Mouse (Mus musculus): ENCODE results near the gene Kmt2d. TPM values are rescaled to one million over a fixed set of nuclear protein-coding genes. Genes with fewer than 3 reads are reported as not detected.
A peak's percentile ranks its signal among the peaks of the same experiment; 100 is the strongest.

Kmt2d gene
- polyA plus RNA-seq, 1 experiment from 2014 or later = 16.0 TPM

DNA sequence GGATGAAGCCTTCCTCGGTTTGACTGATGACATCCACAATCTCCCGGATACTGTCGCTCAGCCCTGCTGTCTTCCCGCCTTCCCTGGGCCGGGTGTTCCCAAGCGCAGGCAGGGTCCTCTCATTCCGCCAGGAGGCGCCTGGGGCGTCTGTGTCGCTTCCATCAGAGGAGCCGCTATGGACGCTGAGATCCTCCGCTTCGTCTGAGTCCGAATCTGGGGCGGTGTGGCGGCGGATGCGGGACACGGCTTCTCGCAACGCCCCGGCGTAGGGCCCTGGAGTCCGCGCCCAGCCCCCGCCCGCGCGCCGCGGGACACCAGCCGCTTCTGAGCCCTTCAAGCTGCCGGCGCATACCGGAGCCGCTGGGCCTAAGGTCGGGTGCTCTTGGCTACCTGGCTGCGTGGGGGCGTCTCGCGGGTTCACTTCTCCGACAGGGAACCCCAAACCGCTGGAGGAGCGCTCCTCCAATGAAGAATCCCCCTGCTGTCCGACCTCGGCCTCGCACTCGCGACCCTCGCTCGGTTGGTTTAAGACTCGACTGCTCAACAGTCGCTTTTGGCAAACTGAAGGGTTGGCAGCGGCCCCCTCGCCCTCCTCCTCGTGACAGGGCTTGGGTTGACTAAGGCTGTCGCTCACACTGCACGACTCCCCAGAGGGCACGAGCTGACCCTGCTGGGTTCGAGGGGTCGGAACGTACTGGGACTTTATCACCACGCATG is 65.5 kb downstream of the Kmt2d start:
- Histone ChIP-seq H3K9me3 (ENCODE audit: control insufficient read depth, low read length) (no peaks in the 10 kb centered on the region), H3K9ac (replicated peaks; ENCODE audit: low read length) (peak overlapping the region; percentile 59)
- 0 out of 2 replicates have a peak, but pooled peaks have one; percentile 44 for ATAC-seq (ENCODE audit: low FRiP score, low TSS enrichment)

GRCm38 (mm10) chr15:98804054-98804453 is 67.0 kb downstream of the Kmt2d start:
- no peak for ATAC-seq (ENCODE audit: low FRiP score, low TSS enrichment)
- Histone ChIP-seq H3K4me3 (replicated peaks; ENCODE audit: low read depth, low read length) (no peak overlapping the region; the same call in 1 of the 2 replicates), H3K9me3 (ENCODE audit: control insufficient read depth, low read length) (no peaks in the 10 kb centered on the region), H3K36me3 (ENCODE audit: control insufficient read depth, insufficient read depth, low read length) (no peaks in the 10 kb centered on the region), H3K27ac (replicated peaks; ENCODE audit: low read depth, low read length) (no peak overlapping the region), H3K9ac (replicated peaks; ENCODE audit: low read length) (no peak overlapping the region), H3K4me2 (ENCODE audit: low read length) (peak overlapping the region; percentile 26; the same call in 1 of the 2 replicates), H3K4me1 (ENCODE audit: control insufficient read depth, insufficient read depth, low read length) (peaks cover 31% of the 10 kb centered on the region), H3K27me3 (ENCODE audit: control insufficient read depth, insufficient read depth, low read length) (peaks cover 93% of the 10 kb centered on the region)
- under 1% methylated on average over 32 of the region's 32 CpGs for WGBS
- peak; percentile 91 for DNase-seq

More for the DNA sequence above, 65.5 kb downstream of the Kmt2d start:
- H3K27ac ChIP-seq (replicated peaks; ENCODE audit: low read depth, low read length) = no peak overlapping the region
- peaks cover 96% of the 10 kb centered on the region for H3K27me3 ChIP-seq (ENCODE audit: control insufficient read depth, insufficient read depth, low read length)
- peaks cover 32% of the 10 kb centered on the region for H3K4me1 ChIP-seq (ENCODE audit: control insufficient read depth, insufficient read depth, low read length)
- H3K4me2 ChIP-seq (ENCODE audit: low read length) = peak overlapping the region; percentile 75
- peak; percentile 86 for DNase-seq
- H3K36me3 ChIP-seq (ENCODE audit: control insufficient read depth, insufficient read depth, low read length) = no peaks in the 10 kb centered on the region
- H3K4me3 ChIP-seq (replicated peaks; ENCODE audit: low read depth, low read length) = peak overlapping the region; percentile 44
- WGBS = under 1% methylated on average over 64 of the region's 64 CpGs

DNA sequence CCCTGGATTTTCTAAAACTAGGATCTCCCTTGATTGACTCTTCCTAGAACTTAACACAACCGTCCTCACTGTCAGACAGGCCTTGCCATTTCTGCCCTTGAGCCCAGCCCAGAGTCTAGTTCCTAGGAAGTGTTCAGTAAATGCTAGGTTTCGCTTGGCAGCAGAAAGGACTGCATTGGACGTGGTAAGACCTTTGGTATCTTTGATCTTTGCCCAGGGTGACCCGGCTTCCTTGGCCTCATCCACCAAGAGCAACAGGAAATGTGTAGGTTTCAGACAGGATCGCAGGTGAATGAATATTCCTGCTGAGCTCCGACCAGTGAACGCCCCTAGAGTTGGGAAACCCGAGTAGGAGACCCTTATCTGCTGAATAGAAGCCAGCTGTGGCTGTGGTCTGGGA is 68.1 kb downstream of the Kmt2d start:
- no peak overlapping the region for H3K9ac ChIP-seq (replicated peaks; ENCODE audit: low read length)
- no peak for DNase-seq
- H3K27ac ChIP-seq (replicated peaks; ENCODE audit: low read depth, low read length) = no peak overlapping the region
- H3K9me3 ChIP-seq (ENCODE audit: control insufficient read depth, low read length) = no peaks in the 10 kb centered on the region
- H3K36me3 ChIP-seq (ENCODE audit: control insufficient read depth, insufficient read depth, low read length) = no peaks in the 10 kb centered on the region
- peaks cover 85% of the 10 kb centered on the region for H3K27me3 ChIP-seq (ENCODE audit: control insufficient read depth, insufficient read depth, low read length)
- no peak overlapping the region for H3K4me3 ChIP-seq (replicated peaks; ENCODE audit: low read depth, low read length)
- no peak for ATAC-seq (ENCODE audit: low FRiP score, low TSS enrichment)
- WGBS = 7% methylated on average over 8 of the region's 8 CpGs
- no peak overlapping the region for H3K4me2 ChIP-seq (ENCODE audit: low read length)
- H3K4me1 ChIP-seq (ENCODE audit: control insufficient read depth, insufficient read depth, low read length) = peaks cover 31% of the 10 kb centered on the region

GRCm38 (mm10) chr15:98799396-98799795 is 71.6 kb downstream of the Kmt2d start:
- Histone ChIP-seq H3K27ac (replicated peaks; ENCODE audit: low read depth, low read length) (no peak overlapping the region), H3K9ac (replicated peaks; ENCODE audit: low read length) (no peak overlapping the region), H3K4me1 (ENCODE audit: control insufficient read depth, insufficient read depth, low read length) (peaks cover 12% of the 10 kb centered on the region; the same call in 1 of the 2 replicates), H3K4me3 (replicated peaks; ENCODE audit: low read depth, low read length) (no peak overlapping the region), H3K9me3 (ENCODE audit: control insufficient read depth, low read length) (no peaks in the 10 kb centered on the region), H3K4me2 (ENCODE audit: low read length) (no peak overlapping the region), H3K27me3 (ENCODE audit: control insufficient read depth, insufficient read depth, low read length) (peaks cover 82% of the 10 kb centered on the region), H3K36me3 (ENCODE audit: control insufficient read depth, insufficient read depth, low read length) (no peaks in the 10 kb centered on the region)
- ATAC-seq (ENCODE audit: low FRiP score, low TSS enrichment) = no peak
- DNase-seq = peak; percentile 90
- WGBS = 8% methylated on average over 12 of the region's 12 CpGs

GRCm38 (mm10) chr15:98798903-98799302 is 72.1 kb downstream of the Kmt2d start:
- Histone ChIP-seq H3K27ac (replicated peaks; ENCODE audit: low read depth, low read length) (no peak overlapping the region), H3K9ac (replicated peaks; ENCODE audit: low read length) (no peak overlapping the region), H3K4me3 (replicated peaks; ENCODE audit: low read depth, low read length) (no peak overlapping the region), H3K4me2 (ENCODE audit: low read length) (no peak overlapping the region), H3K9me3 (ENCODE audit: control insufficient read depth, low read length) (no peaks in the 10 kb centered on the region), H3K4me1 (ENCODE audit: control insufficient read depth, insufficient read depth, low read length) (peaks cover 12% of the 10 kb centered on the region; the same call in 1 of the 2 replicates), H3K27me3 (ENCODE audit: control insufficient read depth, insufficient read depth, low read length) (peaks cover 82% of the 10 kb centered on the region), H3K36me3 (ENCODE audit: control insufficient read depth, insufficient read depth, low read length) (no peaks in the 10 kb centered on the region)
- peak; percentile 24 for DNase-seq
- WGBS = 41% methylated on average over 3 of the region's 3 CpGs
- ATAC-seq (ENCODE audit: low FRiP score, low TSS enrichment) = no peak

- no peaks in the 10 kb centered on the region for H3K9me3 ChIP-seq (ENCODE audit: control insufficient read depth, low read length)
- H3K36me3 ChIP-seq (ENCODE audit: control insufficient read depth, insufficient read depth, low read length) = no peaks in the 10 kb centered on the region
- peak; percentile 88 for ATAC-seq (ENCODE audit: low FRiP score, low TSS enrichment)
- H3K4me1 ChIP-seq (ENCODE audit: control insufficient read depth, insufficient read depth, low read length) = peaks cover 12% of the 10 kb centered on the region; the same call in 1 of the 2 replicates
- peak; percentile 88 for DNase-seq
- H3K4me2 ChIP-seq (ENCODE audit: low read length) = peak overlapping the region; percentile 22; the same call in 1 of the 2 replicates
- no peak overlapping the region for H3K9ac ChIP-seq (replicated peaks; ENCODE audit: low read length)
- under 1% methylated on average over 28 of the region's 28 CpGs for WGBS
- H3K4me3 ChIP-seq (replicated peaks; ENCODE audit: low read depth, low read length) = no peak overlapping the region
- no peak overlapping the region; the same call in 1 of the 2 replicates for H3K27ac ChIP-seq (replicated peaks; ENCODE audit: low read depth, low read length)
- peaks cover 82% of the 10 kb centered on the region for H3K27me3 ChIP-seq (ENCODE audit: control insufficient read depth, insufficient read depth, low read length)
Measured at GRCm38 (mm10) chr15:98797835-98798492, 73.0 kb downstream of the Kmt2d start.

DNA sequence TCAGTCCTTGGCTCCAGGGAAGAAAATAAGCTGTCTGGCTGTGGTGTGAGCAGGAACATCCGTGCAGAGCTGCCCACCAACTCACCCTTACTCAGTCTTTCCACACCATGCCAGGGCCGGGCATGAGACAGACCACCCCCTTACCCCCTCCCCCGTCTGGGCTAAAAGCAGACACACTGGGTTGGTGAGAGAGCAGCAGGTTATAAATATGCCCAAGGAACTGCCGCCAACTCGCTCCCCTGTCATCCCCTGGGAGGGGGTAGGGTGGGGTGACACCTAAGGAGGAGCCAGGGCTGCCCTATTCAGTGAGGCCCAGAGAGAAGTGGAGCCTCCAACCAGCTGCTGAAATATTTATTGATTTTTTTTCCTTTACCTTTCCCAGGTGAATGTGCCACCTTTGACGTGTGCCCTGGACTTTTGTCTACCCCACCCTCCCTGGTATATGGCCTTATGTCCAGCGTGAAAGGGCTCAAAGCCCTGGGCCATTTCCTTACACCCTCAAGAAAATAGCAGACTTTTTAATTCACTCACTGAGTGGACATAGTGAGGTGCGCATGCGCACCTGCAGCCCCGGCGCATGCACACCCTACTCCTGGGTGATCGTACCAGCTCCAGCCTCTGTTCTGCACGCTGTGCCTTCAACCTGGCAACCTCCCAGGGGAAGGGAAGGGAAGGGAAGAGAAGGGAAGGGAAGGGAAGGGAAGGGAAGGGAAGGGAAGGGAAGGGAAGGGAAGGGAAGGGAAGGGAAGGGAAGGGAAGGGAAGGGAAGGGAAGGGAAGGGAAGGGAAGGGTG is 74.0 kb downstream of the Kmt2d start:
- Histone ChIP-seq H3K27me3 (ENCODE audit: control insufficient read depth, insufficient read depth, low read length) (peaks cover 82% of the 10 kb centered on the region), H3K36me3 (ENCODE audit: control insufficient read depth, insufficient read depth, low read length) (no peaks in the 10 kb centered on the region), H3K4me1 (ENCODE audit: control insufficient read depth, insufficient read depth, low read length) (peaks cover 12% of the 10 kb centered on the region; the same call in 1 of the 2 replicates), H3K9me3 (ENCODE audit: control insufficient read depth, low read length) (no peaks in the 10 kb centered on the region), H3K27ac (replicated peaks; ENCODE audit: low read depth, low read length) (no peak overlapping the region), H3K4me3 (replicated peaks; ENCODE audit: low read depth, low read length) (no peak overlapping the region), H3K9ac (replicated peaks; ENCODE audit: low read length) (no peak overlapping the region; the same call in 1 of the 2 replicates), H3K4me2 (ENCODE audit: low read length) (peak overlapping the region; percentile 15; the same call in 1 of the 2 replicates)
- ATAC-seq (ENCODE audit: low FRiP score, low TSS enrichment) (no peak), DNase-seq (peak; percentile 83)
- WGBS = 3% methylated on average over 13 of the region's 13 CpGs

GRCm38 (mm10) chr15:98793141-98793698 is 77.8 kb downstream of the Kmt2d start:
- H3K27me3 ChIP-seq (ENCODE audit: control insufficient read depth, insufficient read depth, low read length) = peaks cover 96% of the 10 kb centered on the region
- H3K9me3 ChIP-seq (ENCODE audit: control insufficient read depth, low read length) = no peaks in the 10 kb centered on the region
- H3K4me3 ChIP-seq (replicated peaks; ENCODE audit: low read depth, low read length) = peak overlapping the region; percentile 30
- H3K4me2 ChIP-seq (ENCODE audit: low read length) = peak overlapping the region; percentile 51
- ATAC-seq (ENCODE audit: low FRiP score, low TSS enrichment) (no peak), DNase-seq (no peak)
- H3K27ac ChIP-seq (replicated peaks; ENCODE audit: low read depth, low read length) = no peak overlapping the region
- 8% methylated on average over 13 of the region's 13 CpGs for WGBS
- peaks cover 12% of the 10 kb centered on the region; the same call in 1 of the 2 replicates for H3K4me1 ChIP-seq (ENCODE audit: control insufficient read depth, insufficient read depth, low read length)
- no peaks in the 10 kb centered on the region for H3K36me3 ChIP-seq (ENCODE audit: control insufficient read depth, insufficient read depth, low read length)
- no peak overlapping the region; the same call in 1 of the 2 replicates for H3K9ac ChIP-seq (replicated peaks; ENCODE audit: low read length)

Data from midbrain, embryonic 14.5 days (tissue).